Mouse (Mus musculus): ENCODE results near the gene Dpy19l1.

- no peak for TF ChIP-seq MAFK (IDR thresholded peaks at IDR 0.05; ENCODE audit: insufficient read depth, low read depth, low read length)
- no peak for TF ChIP-seq ZNF384 (IDR thresholded peaks at IDR 0.05; ENCODE audit: low read depth, low read length)
- no peak for TF ChIP-seq ZC3H11A (IDR thresholded peaks at IDR 0.05; ENCODE audit: borderline replicate concordance, low read depth, low read length)
- no peak for TF ChIP-seq CHD2 (IDR thresholded peaks at IDR 0.05; ENCODE audit: low read depth, low read length)
- TF ChIP-seq HCFC1 (IDR thresholded peaks at IDR 0.05; ENCODE audit: borderline replicate concordance, insufficient read depth, low read length), result no peak
These were observed 30.4 kb downstream of the Dpy19l1 start for GRCm38 (mm10) chr9:24472514-24472913.
